Mouse (Mus musculus) lung, adult 10 weeks (tissue): ENCODE data around the gene Olfr613. TPM values are rescaled to one million over a fixed set of nuclear protein-coding genes. Genes with fewer than 3 reads are reported as not detected.

Source experiments
- polyA plus RNA-seq: library from polyadenylated mRNA; stranded (reverse); fragments of 350-450 nt; fragmentation: Illumina TruSeq; extraction: RNeasy Lipid Tissue Mini Kit (QIAGEN cat#74804); gene quantifications from one replicate; pipeline ENCODE4 v1.2.3, GENCODE M21; 2014; ENCODE audit warnings: low read depth, low replicate concordance; ENCODE audit not compliant: insufficient read depth

Olfr613 gene
- polyA plus RNA-seq: not detected

DNA sequence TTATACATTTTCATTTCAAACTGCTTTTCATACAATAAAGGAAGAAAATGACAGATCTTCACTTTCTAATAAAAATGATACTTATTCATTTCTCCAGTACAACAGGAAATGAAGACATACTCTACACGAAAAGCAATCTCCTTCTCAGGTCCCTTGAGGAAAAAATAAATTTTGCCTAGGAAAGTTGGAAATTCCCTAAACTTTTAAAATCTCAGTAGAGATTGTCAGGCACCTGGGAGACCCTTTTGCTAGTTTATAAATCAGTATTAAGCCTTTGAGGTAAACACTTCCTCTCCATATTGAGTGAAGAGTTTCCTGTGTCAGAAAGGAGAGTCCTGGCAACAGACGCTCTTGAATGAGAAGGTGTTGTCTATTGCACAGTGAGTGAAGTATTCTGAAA lies at the start of gene Olfr613:
Gene Olfr613, plus strand, starts transcription at position 301 of the 400 bp plus-strand sequence.

DNA sequence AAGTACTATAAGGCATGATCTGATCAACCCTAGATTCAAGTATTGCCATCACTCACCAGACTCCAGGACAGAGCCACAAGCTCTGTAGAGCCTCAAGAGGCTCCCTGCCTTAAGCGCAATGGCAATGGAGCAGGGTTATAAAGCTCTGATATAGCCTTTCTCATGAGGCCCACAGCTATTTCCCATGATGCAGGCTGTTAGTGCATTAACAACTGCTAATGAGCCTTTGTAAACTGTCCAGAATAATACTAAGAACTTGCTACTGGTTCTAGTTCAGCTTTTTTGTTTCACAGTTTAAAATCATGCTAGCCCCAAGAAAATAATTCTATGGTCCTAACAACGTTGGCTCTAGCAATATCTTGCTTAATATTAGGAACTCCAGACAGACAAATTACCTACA lies 35.9 kb upstream of the Olfr613 start, which contains the start of gene Olfr610:
Gene Olfr610, minus strand, starts transcription at position 101 of the 400 bp plus-strand sequence.

GRCm38 (mm10) chr7:103520746-103521145 lies 27.1 kb upstream of the Olfr613 start, which contains the start of gene Olfr611:
Olfr611 (minus strand) TSS chr7:103520846.

DNA sequence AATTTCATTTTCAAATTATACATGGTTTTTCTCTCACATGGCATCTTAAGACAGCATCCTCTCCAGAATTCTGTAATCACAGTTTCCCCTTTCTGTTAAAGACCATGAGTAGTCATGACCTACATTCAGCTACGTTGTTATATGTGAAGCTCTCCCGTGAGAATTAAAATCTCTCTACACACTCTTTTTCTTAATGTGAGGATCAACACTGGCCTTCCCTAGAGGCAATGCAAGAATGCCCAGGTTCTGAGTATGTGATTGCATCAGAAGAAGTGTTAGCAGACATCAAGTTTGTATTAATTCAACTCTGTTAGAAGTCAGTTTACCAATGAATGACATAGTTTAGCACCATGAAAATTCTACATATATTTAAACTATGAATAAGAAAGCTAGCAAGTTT lies 5.3 kb upstream of the Olfr613 start, which contains the start of gene Olfr612:
Gene Olfr612, minus strand, starts transcription at position 101 of the 400 bp plus-strand sequence.

GRCm38 (mm10) chr7:103555779-103556178 lies 7.9 kb downstream of the Olfr613 start, which contains the start of gene Olfr615:
Olfr615 (plus strand) TSS chr7:103556079.

DNA sequence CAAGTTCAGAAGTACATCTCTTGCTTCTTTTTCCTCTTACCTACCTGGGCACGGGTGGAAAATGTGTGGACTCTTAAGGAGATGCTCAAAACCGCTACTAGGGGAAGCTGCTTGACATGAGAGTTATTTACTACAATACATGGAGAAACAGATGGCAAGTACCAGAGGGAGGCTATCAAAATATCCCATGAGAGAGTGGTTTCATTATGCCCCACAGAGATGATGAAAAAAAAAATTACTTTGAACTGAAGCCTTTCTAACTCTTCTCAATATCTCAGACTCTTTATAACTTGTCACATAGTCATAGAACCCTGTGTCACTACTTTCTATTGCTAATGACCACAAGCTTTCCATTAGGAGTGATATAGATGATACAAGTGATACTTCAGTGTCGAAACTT lies 21.2 kb downstream of the Olfr613 start, which contains the start of gene Olfr616:
Gene Olfr616, minus strand, starts transcription at position 101 of the 400 bp plus-strand sequence.

DNA sequence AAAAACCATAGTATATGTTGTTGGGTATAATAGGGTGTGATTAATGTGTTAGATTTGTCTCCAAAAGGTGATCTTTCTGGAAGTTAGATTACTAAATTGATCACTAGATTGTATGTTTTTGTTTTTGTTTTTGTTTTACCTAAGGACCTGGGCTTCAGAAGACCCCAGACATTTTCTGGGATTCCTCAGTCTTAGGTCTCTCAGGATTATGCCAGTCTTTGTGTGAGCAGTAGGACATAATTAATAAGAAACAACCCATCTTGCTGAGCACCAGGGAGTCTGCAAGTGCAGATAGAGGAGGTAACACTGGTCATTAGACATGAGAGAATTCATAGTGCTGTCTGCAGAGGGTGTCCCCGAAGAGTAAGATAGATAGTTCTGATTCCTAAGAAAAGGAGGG lies 24.9 kb downstream of the Olfr613 start, which contains the start of gene Olfr617:
Gene Olfr617, plus strand, starts transcription at position 301 of the 400 bp plus-strand sequence.

GRCm38 (mm10) chr7:103589803-103590202 lies 41.9 kb downstream of the Olfr613 start, which contains the start of gene Olfr618:
Olfr618 (plus strand) TSS chr7:103590103.

DNA sequence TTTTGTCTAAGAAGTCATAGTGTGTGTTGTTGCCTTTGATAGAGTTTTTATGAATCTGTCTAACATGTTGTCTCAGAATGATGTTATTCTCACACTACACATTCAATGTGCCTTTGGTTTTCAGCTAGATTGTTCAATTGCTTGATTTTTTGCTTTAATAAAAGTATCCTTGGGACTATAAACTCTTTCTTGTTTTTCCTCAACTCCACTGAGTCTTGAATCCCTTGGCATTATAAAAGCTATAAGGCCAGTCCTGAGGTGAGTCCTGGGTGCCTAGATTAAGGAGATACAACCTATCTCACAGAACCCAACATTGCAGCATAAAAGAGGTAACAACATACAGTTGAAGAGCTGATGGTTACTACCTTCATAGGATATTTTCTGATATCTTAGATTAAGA lies 52.4 kb downstream of the Olfr613 start, which contains the start of gene Olfr619:
Gene Olfr619, plus strand, starts transcription at position 301 of the 400 bp plus-strand sequence.

Other genes starting within 250 kb of the Olfr613 start
- gene Olfr596, start 242.4 kb upstream of the Olfr613 start, polyA plus RNA-seq: not detected
- not detected for gene Olfr597, start 231.8 kb upstream of the Olfr613 start, polyA plus RNA-seq
- not detected for gene Olfr598, start 224.5 kb upstream of the Olfr613 start, polyA plus RNA-seq
- gene Olfr599, start 212.2 kb upstream of the Olfr613 start, polyA plus RNA-seq: not detected
- gene Olfr600, start 198.4 kb upstream of the Olfr613 start, polyA plus RNA-seq: not detected
- not detected for gene Olfr601, start 185.4 kb upstream of the Olfr613 start, polyA plus RNA-seq
- gene Olfr603, start 161.9 kb upstream of the Olfr613 start, polyA plus RNA-seq: not detected
- gene Usp17lc, start 133.0 kb upstream of the Olfr613 start, polyA plus RNA-seq: not detected
- not detected for gene Olfr605, start 102.6 kb upstream of the Olfr613 start, polyA plus RNA-seq
- gene Olfr606, start 99.0 kb upstream of the Olfr613 start, polyA plus RNA-seq: not detected
- gene Olfr607, start 83.9 kb upstream of the Olfr613 start, polyA plus RNA-seq: not detected
- not detected for gene Olfr608, start 78.2 kb upstream of the Olfr613 start, polyA plus RNA-seq
- gene Olfr609, start 50.0 kb upstream of the Olfr613 start, polyA plus RNA-seq: not detected
- gene Olfr610, start 36.0 kb upstream of the Olfr613 start, polyA plus RNA-seq: not detected
- gene Olfr611, start 27.2 kb upstream of the Olfr613 start, polyA plus RNA-seq: not detected
- not detected for gene Olfr612, start 5.4 kb upstream of the Olfr613 start, polyA plus RNA-seq
- gene Olfr615, start 8.0 kb downstream of the Olfr613 start, polyA plus RNA-seq: not detected
- not detected for gene Olfr616, start 21.1 kb downstream of the Olfr613 start, polyA plus RNA-seq
- not detected for gene Olfr617, start 25.0 kb downstream of the Olfr613 start, polyA plus RNA-seq
- gene Olfr618, start 42.0 kb downstream of the Olfr613 start, polyA plus RNA-seq: not detected
- gene Olfr619, start 52.5 kb downstream of the Olfr613 start, polyA plus RNA-seq: not detected
- not detected for gene Olfr620, start 64.5 kb downstream of the Olfr613 start, polyA plus RNA-seq
- not detected for gene Olfr622, start 94.6 kb downstream of the Olfr613 start, polyA plus RNA-seq
- not detected for gene Olfr623, start 115.6 kb downstream of the Olfr613 start, polyA plus RNA-seq
- gene Olfr624, start 123.1 kb downstream of the Olfr613 start, polyA plus RNA-seq: 0.04 TPM
- gene Olfr625-ps1, start 134.6 kb downstream of the Olfr613 start, polyA plus RNA-seq: not detected
- not detected for gene Olfr243, start 166.6 kb downstream of the Olfr613 start, polyA plus RNA-seq
- not detected for gene Olfr628, start 182.3 kb downstream of the Olfr613 start, polyA plus RNA-seq
- gene Olfr629, start 196.9 kb downstream of the Olfr613 start, polyA plus RNA-seq: not detected
- not detected for gene Olfr630, start 209.3 kb downstream of the Olfr613 start, polyA plus RNA-seq
- gene Olfr69, start 223.5 kb downstream of the Olfr613 start, polyA plus RNA-seq: not detected
- not detected for gene Olfr68, start 231.6 kb downstream of the Olfr613 start, polyA plus RNA-seq
- not detected for gene Olfr67, start 243.7 kb downstream of the Olfr613 start, polyA plus RNA-seq